Mouse (Mus musculus) embryo, embryonic 10 days (tissue): ENCODE data around the gene Dennd5a.
"Not testable (repeated sequence)": the region's sequence is repeated elsewhere in the genome, so short reads cannot be mapped to it uniquely, and the experiment has no call there.

Experiments
- DNase-seq: peaks from one replicate; pipeline ENCODE4 v3.0.0-alpha.2; 2015; ENCODE audit warnings: low spot score

The Dennd5a gene

GRCm38 (mm10) chr7:109959716-109960612 lies at the start of gene Dennd5a:
Gene Dennd5a, minus strand, starts transcription at chr7:109960470.
- DNase-seq: peak; percentile 88

GRCm38 (mm10) chr7:110009084-110009483 lies 48.8 kb upstream of the Dennd5a start:
- DNase-seq: no peak

GRCm38 (mm10) chr7:110008513-110008912 lies 48.2 kb upstream of the Dennd5a start:
- DNase-seq: no peak

GRCm38 (mm10) chr7:110006471-110007195 lies 46.4 kb upstream of the Dennd5a start:
- no peak for DNase-seq

- DNase-seq: no peak
Observed at GRCm38 (mm10) chr7:110005976-110006375, 45.7 kb upstream of the Dennd5a start.

GRCm38 (mm10) chr7:110002968-110003367 lies 42.7 kb upstream of the Dennd5a start:
- DNase-seq: peak; percentile 78

GRCm38 (mm10) chr7:110002092-110002491 lies 41.8 kb upstream of the Dennd5a start:
- no peak for DNase-seq

GRCm38 (mm10) chr7:109998388-109998787 lies 38.1 kb upstream of the Dennd5a start:
- DNase-seq: no peak

GRCm38 (mm10) chr7:109993157-109993959 lies 33.1 kb upstream of the Dennd5a start:
- no peak for DNase-seq

GRCm38 (mm10) chr7:109991286-109991685 lies 31.0 kb upstream of the Dennd5a start:
- DNase-seq: no peak

GRCm38 (mm10) chr7:109986775-109987174 lies 26.5 kb upstream of the Dennd5a start, which contains the start of gene Tmem41b:
Gene Tmem41b, minus strand, starts transcription at chr7:109986929.
- DNase-seq: not testable (repeated sequence)

- peak; percentile 99 for DNase-seq
Observed at GRCm38 (mm10) chr7:109986133-109986669, 25.9 kb upstream of the Dennd5a start.

- peak; percentile 18 for DNase-seq
Observed at GRCm38 (mm10) chr7:109985661-109986132, 25.4 kb upstream of the Dennd5a start.

- DNase-seq: not testable (repeated sequence)
Observed at GRCm38 (mm10) chr7:109984608-109985007, 24.3 kb upstream of the Dennd5a start.

- DNase-seq: not testable (repeated sequence)
Observed at GRCm38 (mm10) chr7:109977131-109977530, 16.9 kb upstream of the Dennd5a start.

- no peak for DNase-seq
Observed at GRCm38 (mm10) chr7:109975966-109976715, 15.9 kb upstream of the Dennd5a start.

- DNase-seq: no peak
Observed at GRCm38 (mm10) chr7:109969542-109969941, 9.3 kb upstream of the Dennd5a start.

GRCm38 (mm10) chr7:109968924-109969450 lies 8.7 kb upstream of the Dennd5a start:
- peak; percentile 58 for DNase-seq

GRCm38 (mm10) chr7:109967805-109968579 lies 7.7 kb upstream of the Dennd5a start:
- DNase-seq: no peak

- no peak for DNase-seq
Observed at GRCm38 (mm10) chr7:109965658-109966057, 5.4 kb upstream of the Dennd5a start.
